Mouse (Mus musculus): ENCODE measurements around the gene 4931428L18Rik.

Gene 4931428L18Rik

DNA sequence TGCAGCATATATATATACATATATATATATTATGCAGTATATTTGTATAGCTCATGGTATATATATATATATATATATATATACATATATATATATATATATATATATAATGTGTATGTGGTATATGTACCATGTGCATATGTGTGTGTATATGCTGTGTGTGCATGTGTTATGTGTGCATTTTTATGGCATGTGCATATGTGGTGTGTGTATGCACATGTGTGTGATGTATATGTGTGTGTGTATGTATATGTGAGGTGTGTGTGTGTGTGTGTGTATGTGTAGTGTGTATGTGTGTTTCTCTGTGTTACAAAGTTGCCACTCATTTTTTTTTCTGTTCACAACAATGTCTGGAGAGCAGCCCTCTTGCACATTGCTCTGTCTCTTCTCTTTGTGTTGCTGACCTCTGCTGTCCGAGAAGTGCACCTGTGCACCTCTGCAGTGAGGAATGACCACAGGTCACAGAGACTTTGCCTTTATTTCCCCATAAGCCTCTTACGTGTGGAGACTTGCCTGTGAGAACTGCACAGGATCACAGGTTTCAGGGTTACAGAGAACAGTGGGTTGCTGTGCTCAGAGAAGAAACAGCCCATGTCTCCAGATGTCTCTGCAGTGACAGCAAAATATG is 69.6 kb downstream of the 4931428L18Rik start:
- DNase-seq (ENCODE audit: low spot score in 2 of 2): no peak

DNA sequence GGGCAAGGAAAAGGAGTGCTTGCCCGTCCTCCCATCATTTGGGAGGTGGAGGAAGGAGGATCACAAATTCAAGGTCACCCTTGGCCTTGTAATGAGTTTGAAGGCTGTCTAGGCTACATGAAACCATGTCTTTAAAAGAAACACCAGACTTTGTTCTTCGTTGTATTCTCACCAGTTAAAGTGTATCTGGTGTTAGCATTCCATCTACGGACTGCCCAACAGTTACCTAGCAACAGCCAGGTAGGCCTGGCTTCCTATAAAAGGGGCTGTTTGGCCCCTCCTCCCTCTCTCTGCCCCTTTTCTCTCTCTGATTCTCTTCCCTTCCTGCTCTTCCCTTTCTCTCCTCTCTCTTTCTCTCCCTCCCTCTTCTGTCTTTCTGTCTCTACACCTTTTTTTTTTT is 71.9 kb downstream of the 4931428L18Rik start:
- DNase-seq (ENCODE audit: low spot score in 2 of 2): no peak

DNA sequence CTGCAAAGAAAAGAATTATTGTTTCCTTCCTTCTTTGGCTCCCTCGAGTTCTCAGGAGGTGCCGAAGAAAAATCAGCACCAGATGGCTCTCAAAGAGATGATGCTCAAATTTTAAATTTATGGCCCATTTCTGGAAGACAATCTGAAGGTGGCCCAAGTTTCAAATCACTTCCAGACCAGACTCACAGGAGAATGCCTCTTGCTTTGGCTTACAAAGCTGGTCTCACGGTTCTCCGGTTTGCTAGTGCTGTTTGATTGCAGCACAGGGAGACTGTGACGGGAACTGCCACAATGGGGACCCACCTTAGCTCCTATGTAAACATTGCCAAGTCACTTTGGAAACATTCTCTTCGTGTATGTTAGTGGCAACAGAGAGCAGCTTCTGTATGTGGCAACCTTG is 72.8 kb downstream of the 4931428L18Rik start:
- DNase-seq (ENCODE audit: low spot score in 2 of 2): no peak

DNA sequence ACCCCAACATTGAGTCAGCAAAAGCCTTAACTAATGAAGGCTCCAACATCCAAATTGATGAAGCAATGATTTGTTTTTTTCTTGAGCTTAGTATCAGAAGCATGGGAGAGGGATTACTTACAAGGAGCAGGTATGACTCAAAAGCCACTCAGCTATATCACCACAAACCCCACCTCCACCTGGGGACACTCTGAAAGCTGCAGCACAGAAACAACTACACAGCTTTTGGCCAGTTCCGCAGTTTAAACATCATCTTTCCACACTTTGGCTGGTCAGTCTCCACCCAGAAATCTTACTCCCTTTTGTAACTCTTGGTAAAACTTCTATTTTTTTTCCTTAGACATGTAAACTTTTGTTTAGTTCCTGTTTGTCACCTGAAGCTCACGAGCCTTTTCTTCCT is 78.9 kb downstream of the 4931428L18Rik start:
- DNase-seq (ENCODE audit: low spot score in 2 of 2): no peak

DNA sequence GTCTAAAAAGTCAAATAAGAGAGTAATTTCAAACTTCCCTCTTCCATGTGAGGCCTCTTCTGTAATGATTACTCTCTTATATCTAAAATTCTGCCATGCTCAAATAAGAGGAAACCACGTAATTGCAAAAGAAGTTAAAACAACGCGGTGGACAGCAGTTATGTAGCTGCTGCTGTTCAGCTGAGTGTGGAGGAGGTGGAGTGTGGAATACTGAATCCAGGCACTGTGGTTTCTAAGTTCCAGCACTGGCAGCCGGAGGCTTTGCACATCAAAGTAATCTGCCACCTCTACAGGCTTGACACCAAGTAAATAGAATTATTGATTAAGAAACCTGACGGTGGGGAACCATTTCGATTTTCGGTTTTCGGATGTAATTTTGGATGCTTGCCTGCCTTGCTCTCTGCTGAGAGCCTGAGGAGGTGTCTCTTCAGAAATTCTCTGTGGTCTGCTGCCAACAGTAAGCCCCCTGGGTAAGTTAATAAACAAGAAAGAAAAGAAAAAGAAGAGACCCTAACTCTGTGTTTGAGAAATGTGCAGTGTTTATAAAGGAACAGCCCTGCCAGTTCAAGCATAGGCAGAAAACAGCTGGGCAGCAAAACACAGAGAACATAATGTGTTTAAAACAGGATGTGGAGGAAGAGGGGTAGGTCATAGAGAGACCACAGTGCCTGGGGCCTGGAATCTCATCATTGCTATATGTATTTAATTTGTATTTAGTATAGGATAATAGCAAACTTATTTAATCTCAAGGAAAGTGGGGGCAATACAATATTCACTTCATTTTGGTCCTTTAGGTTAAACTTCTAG is 80.0 kb downstream of the 4931428L18Rik start:
- DNase-seq (ENCODE audit: low spot score in 2 of 2): no peak

DNA sequence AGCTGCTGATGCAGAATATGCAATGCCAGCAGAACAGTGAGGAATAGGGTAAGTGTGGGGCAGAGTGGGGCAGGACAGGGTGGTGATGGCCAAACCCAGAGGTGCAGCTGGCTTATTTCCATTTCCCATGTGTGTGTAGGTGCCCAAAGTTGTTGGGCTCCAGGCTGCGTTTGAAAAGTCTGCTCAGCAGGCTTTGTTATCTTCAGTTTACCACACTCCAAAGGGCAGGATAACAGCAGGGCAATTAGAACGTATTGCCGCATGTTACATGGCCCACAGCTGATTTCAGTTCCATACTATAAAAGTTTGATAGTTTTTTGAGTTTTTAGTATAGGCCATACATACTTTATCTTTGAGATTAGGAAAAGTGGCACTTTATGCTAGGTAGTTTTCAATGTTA is 84.1 kb downstream of the 4931428L18Rik start:
- DNase-seq (ENCODE audit: low spot score in 2 of 2): no peak

DNA sequence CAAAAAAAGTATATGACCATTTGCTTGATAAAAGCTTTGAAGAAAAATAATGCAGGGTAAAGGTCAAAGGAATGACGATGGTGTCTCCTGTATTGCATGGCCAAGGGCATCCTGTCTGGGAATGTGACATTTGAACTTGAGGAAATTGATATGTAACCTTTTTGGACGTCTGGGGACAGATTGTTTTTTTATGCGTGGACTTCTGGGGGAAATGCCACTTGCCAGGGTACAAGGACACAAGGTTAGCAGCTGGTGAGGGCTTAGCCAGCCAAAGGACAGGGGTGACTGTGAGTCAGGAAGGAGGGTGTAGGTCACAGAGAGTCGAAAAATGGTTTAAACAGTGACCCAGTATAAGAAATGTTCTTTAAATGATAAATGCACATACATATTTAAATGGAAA is 109.0 kb downstream of the 4931428L18Rik start:
- DNase-seq (ENCODE audit: low spot score in 2 of 2): no peak

DNA sequence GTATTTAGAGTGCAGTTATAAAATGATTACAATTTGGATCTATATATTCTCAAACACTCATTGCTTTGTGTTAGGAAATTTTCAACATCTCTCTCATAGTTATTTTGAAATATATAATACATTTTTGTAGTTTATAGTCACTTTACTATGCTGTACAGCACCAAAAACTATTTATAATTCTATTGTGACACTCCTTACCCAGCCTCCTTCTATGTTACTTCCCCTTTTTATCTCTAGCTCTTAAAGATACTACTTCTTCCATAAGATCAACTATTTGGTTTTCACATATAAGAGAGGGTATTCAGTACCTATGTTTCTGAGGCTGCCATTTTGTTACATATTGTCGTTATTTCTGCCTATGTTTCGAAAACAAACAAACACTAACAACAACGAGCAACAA is 114.5 kb downstream of the 4931428L18Rik start:
- DNase-seq (ENCODE audit: low spot score in 2 of 2): no peak

DNA sequence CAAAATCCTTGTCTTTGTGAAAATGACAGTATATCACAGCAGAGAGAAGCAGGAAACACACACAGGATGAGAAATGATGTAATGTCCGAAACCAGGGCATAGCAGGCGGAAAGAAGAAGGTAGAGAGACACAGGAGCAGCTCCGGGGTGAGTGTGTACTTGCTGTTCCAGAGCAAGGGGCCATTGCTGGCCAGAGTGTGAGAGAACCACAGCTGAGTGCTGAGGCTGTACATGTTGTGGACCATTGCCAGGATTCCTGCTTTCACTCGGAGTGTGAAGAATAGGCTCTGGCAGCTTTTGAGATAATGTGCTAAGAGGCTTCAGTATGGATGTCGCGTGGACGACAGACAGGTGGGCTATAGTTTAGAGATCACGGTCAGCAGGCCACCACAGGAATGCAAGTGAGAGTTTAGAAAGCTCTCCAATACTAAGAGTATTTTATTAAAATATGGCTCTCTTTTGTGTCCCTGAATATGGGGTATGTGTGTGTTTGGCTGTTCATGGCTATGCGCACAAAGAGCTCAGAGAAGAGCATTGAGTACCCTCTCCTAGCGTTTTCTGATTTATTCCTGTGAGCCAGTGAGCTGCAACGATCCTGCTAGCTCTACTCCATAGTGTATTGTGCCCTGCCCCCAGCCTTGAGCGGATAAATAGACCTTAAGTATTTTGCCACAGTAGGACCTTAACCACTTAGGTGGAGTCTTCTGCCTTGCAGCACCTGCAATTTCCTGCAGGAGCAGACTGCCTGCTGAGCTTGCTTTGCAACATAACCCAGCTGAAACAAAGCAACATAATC is 119.4 kb downstream of the 4931428L18Rik start:
- DNase-seq (ENCODE audit: low spot score in 2 of 2): no peak

DNA sequence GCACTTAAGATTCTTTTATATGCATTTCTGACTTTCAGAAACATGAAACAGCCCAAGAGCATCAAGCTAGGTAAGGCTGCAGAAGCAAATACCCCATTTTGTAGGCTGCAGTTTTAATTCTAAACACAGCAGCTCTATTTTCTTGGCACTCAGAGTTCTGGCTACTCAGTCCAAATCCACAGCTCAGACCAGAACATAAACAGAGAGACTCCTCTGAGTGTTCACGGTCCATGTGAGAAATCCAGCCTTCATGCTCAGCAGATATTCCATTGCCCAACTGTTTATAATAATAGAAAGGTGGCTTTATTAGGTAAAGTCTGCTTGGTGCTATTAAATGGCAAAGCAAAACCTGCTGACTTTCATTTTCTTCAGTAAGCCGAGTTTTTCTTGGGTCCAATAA is 120.2 kb downstream of the 4931428L18Rik start:
- DNase-seq (ENCODE audit: low spot score in 2 of 2): no peak

DNA sequence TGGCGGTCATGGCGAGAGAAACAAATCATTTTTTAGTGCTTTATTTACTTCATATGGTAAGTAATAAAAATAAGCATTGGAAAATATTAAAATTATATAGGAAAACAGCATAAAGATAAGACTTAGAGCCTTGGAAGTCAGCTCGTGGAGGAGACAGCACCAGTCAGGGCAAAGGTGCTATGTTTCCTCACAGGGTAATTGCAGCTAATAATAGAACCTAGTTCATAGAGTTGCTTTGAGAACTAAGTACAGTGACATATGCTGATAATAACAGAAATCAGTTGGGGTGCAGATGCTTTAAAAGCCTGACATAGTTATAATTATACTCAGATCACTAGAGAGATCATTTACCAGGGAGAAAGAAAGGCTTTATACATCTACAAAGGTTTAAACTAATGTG is 125.3 kb downstream of the 4931428L18Rik start:
- no peak for DNase-seq (ENCODE audit: low spot score in 2 of 2)

DNA sequence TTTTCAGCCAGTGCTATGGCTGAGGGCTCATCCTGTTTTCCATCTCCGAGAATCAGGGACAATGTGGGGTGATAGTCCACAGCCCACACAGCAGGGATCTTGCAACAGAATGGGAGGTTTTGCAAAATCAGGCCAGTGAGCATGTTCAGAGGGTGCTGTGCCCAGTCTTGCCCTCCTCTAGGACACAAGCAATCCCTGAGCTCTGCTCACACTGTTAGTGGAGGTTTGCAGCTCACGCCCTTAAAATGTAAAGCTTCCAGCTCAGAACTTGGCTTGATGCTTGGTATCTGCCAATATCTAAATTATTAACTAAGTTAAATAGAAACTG is 126.1 kb downstream of the 4931428L18Rik start:
- no peak for DNase-seq (ENCODE audit: low spot score in 2 of 2)

DNA sequence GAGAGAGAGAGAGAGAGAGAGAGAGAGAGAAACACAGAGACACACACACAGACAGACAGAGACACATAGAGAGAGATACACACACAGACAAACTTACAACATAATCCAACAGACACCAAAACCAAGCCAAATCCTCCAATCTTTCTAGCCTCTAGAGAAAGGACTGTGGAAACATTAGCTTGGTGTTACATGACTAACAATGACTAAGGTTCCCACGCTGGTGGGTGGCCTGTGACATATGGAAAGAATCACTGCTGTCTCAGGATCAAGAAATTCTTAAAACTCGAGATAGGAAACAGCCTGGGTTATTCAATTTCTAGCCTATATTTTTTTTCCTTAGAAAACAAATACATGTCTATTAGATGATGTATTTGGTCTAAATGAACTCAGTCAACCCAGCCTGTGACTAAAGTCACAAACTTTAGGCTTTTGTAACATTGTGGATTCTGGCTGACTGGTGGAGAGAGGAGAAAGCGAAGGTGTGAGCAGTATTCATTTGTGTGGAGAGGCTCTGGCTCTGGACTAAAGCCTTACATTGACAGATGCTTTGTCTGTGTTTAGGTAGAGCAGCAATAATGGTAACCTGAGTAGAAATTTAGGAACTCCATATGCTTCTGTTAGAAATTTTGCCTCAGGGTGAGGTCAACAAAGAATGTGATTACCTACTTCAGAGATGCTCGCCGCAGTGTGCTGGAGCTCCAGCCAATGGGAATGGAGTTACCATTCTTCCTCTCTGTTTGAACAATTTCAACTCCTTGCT is 126.6 kb downstream of the 4931428L18Rik start:
- no peak for DNase-seq (ENCODE audit: low spot score in 2 of 2)

DNA sequence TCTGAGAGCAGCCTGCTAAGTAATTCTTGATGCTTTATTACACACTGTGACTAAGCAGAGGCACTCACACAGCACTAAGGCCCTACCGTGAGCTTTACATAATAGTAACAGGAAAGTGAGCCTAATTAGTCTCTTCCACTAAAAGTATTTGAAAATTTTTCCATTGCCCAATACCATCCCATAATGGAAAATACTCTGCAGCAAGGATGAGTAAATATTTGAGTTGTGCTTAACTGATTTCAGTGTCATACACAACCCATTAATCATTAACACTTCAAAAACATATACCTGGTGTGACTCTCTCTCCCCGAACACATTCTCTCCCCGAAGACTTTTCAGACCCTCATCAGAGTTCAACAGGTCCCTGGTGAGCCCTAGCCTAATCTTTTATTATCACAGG is 127.7 kb downstream of the 4931428L18Rik start:
- no peak for DNase-seq (ENCODE audit: low spot score in 2 of 2)

DNA sequence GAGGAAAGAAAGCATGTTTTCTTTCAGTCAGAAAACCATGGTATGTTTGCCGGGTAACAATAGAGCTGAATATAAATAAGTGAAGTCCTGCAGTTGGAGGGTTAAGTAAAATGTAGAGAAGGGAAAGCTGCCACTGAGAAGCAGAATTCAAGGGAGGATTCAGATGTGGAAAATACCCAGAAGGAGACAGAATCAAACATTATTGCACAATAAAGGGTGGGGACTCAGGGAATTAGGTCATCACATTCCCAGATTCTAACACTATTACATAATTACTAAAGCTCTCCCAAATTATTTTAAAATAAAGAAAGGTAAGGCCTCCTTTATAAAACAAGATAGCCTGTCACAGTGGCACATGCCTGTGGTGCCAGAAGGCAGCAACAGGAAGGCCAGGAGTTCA is 128.5 kb downstream of the 4931428L18Rik start:
- no peak for DNase-seq (ENCODE audit: low spot score in 2 of 2)

DNA sequence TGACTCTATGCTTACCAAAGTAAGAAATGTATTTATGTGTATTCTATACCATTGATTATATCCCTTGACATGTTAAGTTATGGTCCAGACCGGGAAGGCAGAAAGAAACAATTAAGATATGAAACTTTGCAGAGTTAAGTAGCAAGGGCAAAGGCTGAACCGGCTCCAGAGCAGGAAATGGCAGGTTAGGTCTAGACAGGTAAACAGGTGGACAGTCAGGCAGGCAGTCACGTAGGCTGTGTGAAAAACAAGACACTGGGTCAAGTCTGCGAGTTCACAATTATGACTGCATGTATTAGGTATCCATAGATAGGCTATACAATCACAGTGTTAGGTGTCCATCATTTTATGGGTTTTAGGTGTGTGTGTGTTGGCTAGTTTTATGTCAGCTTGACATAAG is 133.8 kb downstream of the 4931428L18Rik start:
- DNase-seq (ENCODE audit: low spot score in 2 of 2): no peak

DNA sequence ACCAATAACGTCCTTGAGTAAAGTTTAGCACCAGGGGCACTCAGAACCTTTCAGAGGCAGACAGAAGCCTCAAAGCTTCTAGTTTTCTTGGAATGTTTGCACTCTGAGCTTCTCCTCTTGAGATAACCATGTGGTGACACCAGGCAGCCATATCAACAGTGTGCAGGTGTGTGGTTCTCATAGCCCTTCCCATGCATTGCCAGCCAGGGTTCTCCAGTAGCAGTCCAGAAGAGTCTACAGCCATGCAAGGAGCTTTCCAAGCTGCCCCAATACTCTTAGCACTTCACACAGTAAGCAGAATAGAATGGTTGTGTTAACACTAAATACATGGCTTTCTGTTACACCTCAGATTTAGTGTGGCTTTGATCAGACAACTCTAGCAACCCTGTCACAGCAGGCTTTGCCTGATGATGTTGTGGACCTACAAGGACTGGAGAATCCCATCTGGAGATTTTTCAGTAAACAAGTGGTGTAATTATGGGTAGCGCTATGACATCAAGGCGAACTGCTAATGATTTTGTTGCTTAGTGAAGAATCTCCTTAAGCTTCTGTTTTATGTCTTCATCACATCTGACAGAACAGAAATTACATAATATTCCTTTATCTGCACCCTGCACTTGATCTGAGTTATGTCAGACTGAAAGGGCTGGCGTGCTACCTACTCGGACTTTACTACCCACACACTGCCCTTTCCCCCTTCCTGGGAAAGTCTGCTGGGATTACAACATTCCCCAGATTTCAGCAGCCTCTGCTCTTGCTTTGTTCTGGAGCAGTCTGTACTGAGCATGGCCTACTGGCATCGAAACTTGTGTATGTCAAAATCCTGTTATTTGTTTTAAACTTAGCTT is 149.7 kb downstream of the 4931428L18Rik start:
- no peak for DNase-seq (ENCODE audit: low spot score in 2 of 2)

DNA sequence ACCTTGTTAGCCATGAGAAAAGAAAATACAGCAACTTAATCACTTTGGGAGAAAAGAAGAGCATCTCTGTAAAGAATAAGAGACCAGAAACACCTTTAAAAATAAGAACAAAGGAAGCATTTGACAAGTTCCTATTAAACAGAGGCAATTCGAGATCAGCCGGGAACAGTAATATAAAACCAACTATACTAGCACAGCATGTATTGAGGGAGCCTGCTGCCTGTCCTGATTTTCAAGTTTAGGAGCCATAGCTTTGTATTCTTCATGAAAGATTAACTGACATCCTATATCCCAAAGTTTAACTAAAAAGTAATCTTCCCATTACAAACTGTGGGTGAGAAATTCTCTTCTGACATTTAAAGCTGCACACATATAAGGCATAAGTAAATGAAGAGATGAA is 151.3 kb downstream of the 4931428L18Rik start:
- no peak for DNase-seq (ENCODE audit: low spot score in 2 of 2)

DNA sequence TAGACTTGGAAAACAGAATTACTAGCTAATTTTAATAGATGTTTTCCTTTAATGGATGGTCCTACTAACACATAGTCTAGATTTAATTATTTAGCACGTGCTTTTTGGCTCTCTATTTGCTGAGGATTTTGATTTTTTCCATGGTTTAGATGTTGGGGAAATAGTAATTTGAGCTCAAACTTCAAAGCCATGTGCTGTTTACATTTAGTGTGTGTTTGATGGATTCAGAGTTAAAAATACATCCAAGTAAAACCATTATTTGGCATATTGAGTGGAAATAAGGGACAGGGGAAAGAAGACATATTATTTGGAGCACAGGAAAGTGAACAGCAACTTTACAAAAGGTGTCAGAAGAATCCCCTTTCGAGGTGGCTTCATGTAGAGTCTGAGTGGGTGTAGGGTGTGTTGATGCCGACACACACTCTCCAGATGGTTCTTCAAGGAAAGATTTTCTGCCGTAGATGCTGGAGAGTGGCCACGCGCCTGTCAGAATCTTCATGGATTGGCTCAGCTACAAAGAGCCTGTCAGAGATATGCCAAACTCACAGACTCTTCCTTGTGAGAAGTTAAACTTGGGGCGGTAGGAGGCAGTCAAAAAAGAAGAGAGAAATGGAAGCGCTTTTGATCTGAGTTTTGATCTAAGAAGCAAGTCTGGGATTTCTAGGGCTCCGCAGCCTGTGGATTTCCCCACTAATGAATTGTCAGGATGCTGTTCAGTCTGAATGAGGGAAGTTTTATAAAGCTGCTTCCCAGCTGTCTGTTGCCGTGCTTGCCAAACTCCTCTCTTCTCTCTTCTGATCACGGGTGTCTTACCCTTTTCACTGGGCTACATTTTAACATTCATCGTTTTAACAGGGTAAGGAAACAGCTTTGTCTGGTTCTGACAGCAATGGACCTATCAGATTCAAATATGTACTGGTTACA is 157.4 kb downstream of the 4931428L18Rik start:
- no peak for DNase-seq (ENCODE audit: low spot score in 2 of 2)

DNA sequence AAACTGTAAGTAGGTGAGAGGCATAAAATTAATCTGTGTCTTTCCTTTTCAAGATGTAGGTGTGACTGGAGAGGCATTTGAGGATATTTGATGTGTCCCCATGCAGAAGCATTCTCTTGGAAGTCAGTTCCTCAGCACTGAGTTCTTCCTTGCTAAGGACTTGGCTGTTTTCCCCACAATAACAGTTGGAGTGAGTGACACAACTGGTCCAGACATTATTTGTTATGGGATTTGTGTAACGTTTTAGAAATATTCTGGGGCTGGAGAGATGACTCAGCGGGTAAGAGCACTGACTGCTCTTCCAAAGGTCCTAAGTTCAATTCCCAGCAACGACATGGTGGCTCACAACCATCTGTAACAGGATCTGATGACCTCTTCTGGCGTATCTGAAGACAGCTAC is 162.7 kb downstream of the 4931428L18Rik start:
- no peak for DNase-seq (ENCODE audit: low spot score in 2 of 2)

Data from natural killer cell, adult 2 months (primary cell).